Mouse (Mus musculus) mouse trophoblast stem cell (cell line): ENCODE data around the gene Calml4.

Source experiments
- in situ Hi-C, 2 experiments: fragments of 300-500 bp; cut with MseI, MboI; formaldehyde crosslinking; loops; 2 replicates in 1 of 2; 3 replicates in 1 of 2; pipeline ENCODE4 v1.15.1; 2025

The Calml4 gene

GRCm38 (mm10) chr9:62901736-62902135 lies 43.9 kb downstream of the Calml4 start:
- in situ Hi-C loops = no loop called here

- in situ Hi-C loops = no loop called here
Observed at GRCm38 (mm10) chr9:62903841-62904240, 46.0 kb downstream of the Calml4 start.

- in situ Hi-C loops = no loop called here
Observed at GRCm38 (mm10) chr9:62905039-62905438, 47.2 kb downstream of the Calml4 start.

GRCm38 (mm10) chr9:62913390-62914069 lies 55.6 kb downstream of the Calml4 start:
- in situ Hi-C loops = no loop called here

GRCm38 (mm10) chr9:62917059-62917458 lies 59.2 kb downstream of the Calml4 start:
- in situ Hi-C loops = no loop called here

- in situ Hi-C loops = no loop called here
Observed at GRCm38 (mm10) chr9:62920877-62921276, 63.0 kb downstream of the Calml4 start.

- in situ Hi-C loops = no loop called here
Observed at GRCm38 (mm10) chr9:62924886-62925610, 67.2 kb downstream of the Calml4 start.
